Mouse (Mus musculus) adrenal gland, adult 18-20 months (tissue): ENCODE results near the gene Tcaf2. TPM values are rescaled to one million over a fixed set of nuclear protein-coding genes. Genes with fewer than 3 reads are reported as not detected.

Source experiments
- DNase-seq, 2 experiments: peaks; one replicate each; pipeline ENCODE4 v3.0.0; 2021 to 2022; ENCODE audit warnings: low spot score in 2 of 2
- total RNA-seq, 2 experiments: library from RNA; stranded (reverse); gene quantifications; 1 replicate in 1 of 2; 2 replicates in 1 of 2; pipeline ENCODE4 v1.2.3; 2021

The Tcaf2 gene
- total RNA-seq, 2 experiments from 2014 or later: 13.1 to 18.9 TPM

GRCm38 (mm10) chr6:42578678-42579077 is 66.4 kb downstream of the Tcaf2 start:
- DNase-seq: no peak

GRCm38 (mm10) chr6:42577433-42577832 is 67.6 kb downstream of the Tcaf2 start:
- DNase-seq: no peak

Other genes with a start within 250 kb of the Tcaf2 start
- 1 to 10 TPM in 1 of 2 experiments, not detected in 1; 4.5 TPM for gene Tas2r143, start 245.0 kb downstream of the Tcaf2 start, total RNA-seq
- gene Tas2r135, start 239.8 kb downstream of the Tcaf2 start, total RNA-seq: 1 to 10 TPM in 1 of 2 experiments, under 1 TPM in 1; 0.38 to 3.4 TPM
- under 1 TPM in 1 of 2 experiments, not detected in 1; 0.89 TPM for gene Tas2r126, start 210.7 kb downstream of the Tcaf2 start, total RNA-seq
- gene Olfr458, start 180.1 kb downstream of the Tcaf2 start, total RNA-seq: not detected
- not detected for gene Olfr457, start 168.9 kb downstream of the Tcaf2 start, total RNA-seq
- not detected for gene Olfr456, start 158.0 kb downstream of the Tcaf2 start, total RNA-seq
- gene Olfr455, start 97.7 kb downstream of the Tcaf2 start, total RNA-seq: not detected
- gene Tcaf3, start 47.6 kb downstream of the Tcaf2 start, total RNA-seq: not detected
- gene Tcaf1, start 64.8 kb upstream of the Tcaf2 start, total RNA-seq: 100 to 1,000 TPM in 1 of 2 experiments, 10 to 100 TPM in 1; 75.1 to 107 TPM
- gene Olfr453, start 94.1 kb upstream of the Tcaf2 start, total RNA-seq: not detected
- gene Olfr38, start 111.2 kb upstream of the Tcaf2 start, total RNA-seq: not detected
- not detected for gene Olfr452, start 139.8 kb upstream of the Tcaf2 start, total RNA-seq
- gene Olfr450, start 166.7 kb upstream of the Tcaf2 start, total RNA-seq: not detected
- gene Olfr449, start 189.1 kb upstream of the Tcaf2 start, total RNA-seq: not detected
- not detected for gene Olfr448, start 245.2 kb upstream of the Tcaf2 start, total RNA-seq